Mouse (Mus musculus) urinary bladder, postnatal 4 days (tissue): ENCODE measurements at regions not wholly inside any gene's neighbourhood (a gene's known extent, or its start where the extent isn't known, plus 50 kb on each side); places are given as distances from the start of the nearest gene placed in this dataset.

Experiments
- DNase-seq, 2 experiments: peaks; one replicate each; pipeline ENCODE4 v3.0.0; 2021 to 2022; ENCODE audit warnings: low spot score in 2 of 2

GRCm38 (mm10) chr1:137751446-137751961 is 424.0 kb downstream of the Ptprc start:
- no peak for DNase-seq

- no peak for DNase-seq
Measured at GRCm38 (mm10) chr1:137750894-137751293, 424.6 kb downstream of the Ptprc start.

- DNase-seq, result no peak
Measured at GRCm38 (mm10) chr1:137746129-137746528, 429.4 kb downstream of the Ptprc start.

- no peak for DNase-seq
Measured at GRCm38 (mm10) chr1:137738157-137738851, 437.2 kb downstream of the Ptprc start.

- DNase-seq, result no peak
Measured at GRCm38 (mm10) chr1:137703882-137704281, 471.6 kb downstream of the Ptprc start.

- no peak for DNase-seq
Measured at GRCm38 (mm10) chr1:137698876-137699275, 476.6 kb downstream of the Ptprc start.

GRCm38 (mm10) chr1:137697289-137697688 is 478.2 kb downstream of the Ptprc start:
- DNase-seq, result no peak

GRCm38 (mm10) chr1:137696796-137697195 is 478.7 kb downstream of the Ptprc start:
- no peak for DNase-seq

GRCm38 (mm10) chr1:137695751-137696150 is 479.8 kb downstream of the Ptprc start:
- DNase-seq, result no peak

- DNase-seq, result no peak
Measured at GRCm38 (mm10) chr1:137692525-137692924, 483.0 kb downstream of the Ptprc start.

GRCm38 (mm10) chr1:137690860-137691595 is 484.5 kb downstream of the Ptprc start:
- DNase-seq, result no peak

- DNase-seq, result no peak
Measured at GRCm38 (mm10) chr1:137670650-137671049, 504.9 kb downstream of the Ptprc start.

- no peak for DNase-seq
Measured at GRCm38 (mm10) chr1:137669849-137670248, 505.7 kb downstream of the Ptprc start.

- DNase-seq, result no peak
Measured at GRCm38 (mm10) chr1:137658141-137658540, 517.4 kb downstream of the Ptprc start.

GRCm38 (mm10) chr1:137656900-137657458 is 518.5 kb downstream of the Ptprc start:
- no peak for DNase-seq

GRCm38 (mm10) chr1:137654171-137654570 is 521.3 kb downstream of the Ptprc start:
- no peak for DNase-seq

- no peak for DNase-seq
Measured at GRCm38 (mm10) chr1:137653495-137653894, 522.0 kb downstream of the Ptprc start.

GRCm38 (mm10) chr1:137650629-137651028 is 524.9 kb downstream of the Ptprc start:
- no peak for DNase-seq

GRCm38 (mm10) chr1:137650082-137650481 is 525.4 kb downstream of the Ptprc start:
- no peak for DNase-seq

GRCm38 (mm10) chr1:137648832-137649231 is 526.7 kb downstream of the Ptprc start:
- DNase-seq, result no peak

- DNase-seq, result no peak
Measured at GRCm38 (mm10) chr1:137644601-137645040, 530.9 kb downstream of the Ptprc start.

GRCm38 (mm10) chr1:137643508-137643907 is 532.0 kb downstream of the Ptprc start:
- no peak for DNase-seq

- no peak for DNase-seq
Measured at GRCm38 (mm10) chr1:137640848-137641247, 534.7 kb downstream of the Ptprc start.
